Mouse (Mus musculus) lung, adult 2 months (tissue): ENCODE results near the gene Arhgap44. TPM values are rescaled to one million over a fixed set of nuclear protein-coding genes. Genes with fewer than 3 reads are reported as not detected.

Experiments
- DNase-seq: peaks from one replicate; pipeline ENCODE4 v3.0.0; 2022
- H3K4me1 ChIP-seq: fragments of 200-500 bp; 2 replicates; pipeline ENCODE4 v1.6.1; 2011; ENCODE audit warnings: low read length; ENCODE audit not compliant: control insufficient read depth, insufficient read depth
- H3K4me3 ChIP-seq: fragments of 200-500 bp; replicated peaks from 2 replicates; pipeline ENCODE3; 2011; ENCODE audit warnings: low read depth, mild to moderate bottlenecking, control low read depth, low read length; ENCODE audit errors: extremely low read depth
- CTCF ChIP-seq: fragments of 200-500 bp; IDR thresholded peaks from 2 replicates; pipeline ENCODE4 v1.5.1; 2011; ENCODE audit warnings: mild to moderate bottlenecking, low read length, control low read depth; ENCODE audit not compliant: insufficient read depth
- POLR2A ChIP-seq: fragments of 200-500 bp; IDR thresholded peaks from 2 replicates; pipeline ENCODE4 v1.6.1; 2011; ENCODE audit warnings: low read depth, mild to moderate bottlenecking, control low read depth, low read length, borderline replicate concordance; ENCODE audit errors: extremely low read depth
- WGBS: fragments of 180-500 bp; shearing (Covaris S2); methylation state at CpG from one replicate; pipeline ENCODE4 v1.1.7; 2018; 5-methylcytosine and 5-hydroxymethylcytosine counted together
- polyA plus RNA-seq: library from polyadenylated mRNA; depleted of rRNA; stranded (reverse); fragments of >200 nt; gene quantifications from 2 replicates; pipeline ENCODE4 v1.2.3, GENCODE M21; 2012

The Arhgap44 gene
- polyA plus RNA-seq, 1 experiment, result 32.6 TPM

DNA sequence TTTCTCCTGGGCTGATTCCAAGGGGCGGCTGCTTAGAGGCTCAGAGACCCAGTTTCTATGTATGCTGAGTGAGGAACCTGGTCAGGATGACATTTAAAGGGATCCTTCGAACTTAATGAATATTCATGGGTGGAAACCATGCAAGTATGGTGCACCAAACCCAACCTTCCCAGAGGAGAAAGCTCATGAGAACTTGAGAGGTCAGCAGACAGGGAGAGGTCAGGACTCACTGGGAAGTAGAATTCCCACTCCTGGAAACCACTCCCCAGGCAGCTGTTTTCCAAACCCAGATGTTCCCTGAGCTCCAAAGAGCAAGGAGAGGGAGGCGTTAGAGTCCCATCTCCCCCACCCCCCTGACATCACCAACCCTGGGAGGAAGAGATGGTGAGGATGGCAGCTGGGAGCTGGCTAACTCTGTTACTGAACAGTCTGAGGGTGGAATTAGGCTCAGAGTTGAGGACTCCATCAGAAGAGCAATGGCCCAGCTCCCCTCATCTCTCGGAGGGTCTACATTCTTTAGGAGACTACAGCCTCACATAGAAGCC lies 65.2 kb downstream of the Arhgap44 start:
- Histone ChIP-seq H3K4me1 (0 out of 2 replicates have a peak, but pooled peaks cover 2% of the 10 kb centered on the region), H3K4me3 (no peak overlapping the region)
- TF ChIP-seq POLR2A, result no peak
- TF ChIP-seq CTCF, result no peak
- no peak for DNase-seq
- 75% methylated on average over 4 of the region's 4 CpGs for WGBS

- TF ChIP-seq POLR2A, result no peak
- no peak for TF ChIP-seq CTCF
- H3K4me1 ChIP-seq, result 0 out of 2 replicates have a peak, but pooled peaks cover 2% of the 10 kb centered on the region
- H3K4me3 ChIP-seq, result no peak overlapping the region
- no peak for DNase-seq
- WGBS, result 78% methylated on average over 5 of the region's 5 CpGs
Measured at GRCm38 (mm10) chr11:65096866-65097265, 65.9 kb downstream of the Arhgap44 start.

GRCm38 (mm10) chr11:65092851-65093250 lies 69.9 kb downstream of the Arhgap44 start:
- WGBS, result 51% methylated on average over 8 of the region's 8 CpGs

DNA sequence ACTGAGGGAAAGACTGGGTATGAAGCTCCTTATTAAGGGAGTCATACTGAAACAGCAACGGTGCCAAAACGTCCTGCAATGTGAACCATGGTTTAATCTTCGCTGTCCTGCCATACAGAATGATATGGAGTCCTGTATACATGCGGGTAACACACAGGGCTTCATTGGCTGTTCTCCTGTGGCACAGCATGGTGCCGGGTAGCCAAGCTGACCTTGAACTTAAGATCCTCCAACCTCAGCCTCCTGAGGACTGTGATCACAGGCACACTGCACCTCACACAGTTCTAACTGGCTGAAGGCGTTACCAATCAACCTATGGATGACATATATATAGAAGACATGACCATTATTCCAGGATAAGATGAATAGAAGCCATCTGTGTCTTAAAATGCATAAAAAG lies 72.4 kb downstream of the Arhgap44 start:
- 89% methylated on average over 6 of the region's 6 CpGs for WGBS
- TF ChIP-seq CTCF, result no peak
- H3K4me3 ChIP-seq, result no peak overlapping the region
- H3K4me1 ChIP-seq, result peaks cover 5% of the 10 kb centered on the region; the same call in 1 of the 2 replicates
- DNase-seq, result no peak

More at GRCm38 (mm10) chr11:65092851-65093250, 69.9 kb downstream of the Arhgap44 start:
- Histone ChIP-seq H3K4me1 (peaks cover 5% of the 10 kb centered on the region; the same call in 1 of the 2 replicates), H3K4me3 (no peak overlapping the region)
- no peak for TF ChIP-seq CTCF
- TF ChIP-seq POLR2A, result no peak
- no peak for DNase-seq

DNA sequence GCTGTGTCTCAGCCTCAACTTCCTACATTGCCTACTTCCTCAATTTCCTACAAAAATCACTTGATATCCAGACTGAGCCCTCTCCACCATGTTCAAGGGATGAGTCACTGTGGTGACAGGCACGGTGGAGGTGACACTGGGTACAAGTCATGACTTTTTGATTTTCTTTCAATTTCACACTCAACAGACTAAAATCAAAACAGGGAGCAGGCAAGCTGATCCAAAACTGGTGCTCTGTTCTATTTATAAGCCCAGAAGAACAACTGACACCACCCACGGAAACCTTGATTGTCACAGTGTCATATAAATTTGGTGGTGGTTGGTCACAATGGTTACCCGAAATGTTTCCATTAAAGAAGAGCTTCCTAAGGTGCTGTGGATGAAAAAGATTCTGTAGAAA lies 72.8 kb downstream of the Arhgap44 start:
- WGBS, result 77% methylated on average over 3 of the region's 3 CpGs
- Histone ChIP-seq H3K4me1 (peaks cover 5% of the 10 kb centered on the region; the same call in 1 of the 2 replicates), H3K4me3 (no peak overlapping the region)
- DNase-seq, result no peak
- no peak for TF ChIP-seq POLR2A
- TF ChIP-seq CTCF, result no peak

DNA sequence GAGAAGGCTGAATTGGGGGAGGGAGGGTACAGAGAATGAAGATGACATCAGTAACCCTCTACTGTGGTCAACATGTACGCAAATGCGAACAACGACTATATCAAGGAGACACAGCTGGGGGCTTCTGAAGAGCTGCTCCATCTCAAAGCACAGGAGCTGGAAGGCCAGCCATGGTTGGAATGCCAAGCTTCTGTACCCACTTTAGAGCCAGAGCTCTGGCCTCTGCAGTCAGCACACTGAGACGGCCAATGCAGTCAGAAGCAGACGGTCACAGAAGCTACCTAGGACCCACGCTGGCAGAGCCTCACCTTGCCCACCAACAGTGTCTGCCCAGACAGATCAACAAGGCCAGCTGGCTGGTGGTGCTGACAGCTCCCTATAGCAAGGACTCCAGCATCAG lies 73.5 kb downstream of the Arhgap44 start:
- no peak for TF ChIP-seq CTCF
- no peak for TF ChIP-seq POLR2A
- Histone ChIP-seq H3K4me1 (peaks cover 5% of the 10 kb centered on the region; the same call in 1 of the 2 replicates), H3K4me3 (no peak overlapping the region)
- DNase-seq, result no peak
- WGBS, result 69% methylated on average over 6 of the region's 6 CpGs

DNA sequence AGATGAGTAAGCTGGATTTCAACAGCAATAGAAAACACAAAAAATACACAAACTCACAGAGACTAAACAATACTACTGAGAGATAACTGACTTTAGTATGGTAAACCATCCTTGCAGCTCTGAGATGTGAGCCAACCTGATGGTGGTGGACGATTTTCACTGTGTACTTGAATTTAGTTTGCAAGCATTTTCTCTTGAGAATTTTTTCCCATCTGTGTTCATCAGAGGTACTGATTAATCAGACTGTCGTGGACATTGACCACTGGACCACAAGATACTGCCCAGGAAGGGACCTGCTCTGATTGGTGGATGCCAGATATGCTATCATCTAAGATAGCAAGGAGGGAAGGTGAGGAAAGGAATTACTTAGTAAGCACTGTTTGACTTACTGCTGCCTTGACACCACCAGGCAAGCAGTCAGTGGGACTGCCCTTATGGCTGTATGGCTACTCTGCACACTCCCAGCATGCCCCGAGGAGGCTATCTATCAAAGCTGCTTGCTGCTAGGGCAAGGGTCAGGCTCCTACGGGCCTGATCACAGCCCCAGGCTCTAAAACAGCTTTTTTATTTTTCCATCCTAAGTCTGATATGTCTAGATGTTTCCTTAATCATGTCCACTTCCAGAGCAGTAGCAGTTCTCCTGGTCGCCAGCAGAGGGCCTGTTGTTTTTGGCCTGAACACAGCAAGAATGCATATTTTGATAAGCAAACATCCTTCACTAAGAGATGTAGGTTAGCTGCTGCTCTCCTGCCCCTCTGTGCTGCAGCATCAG lies 74.1 kb downstream of the Arhgap44 start:
- peak; percentile 60 for DNase-seq
- H3K4me3 ChIP-seq, result no peak overlapping the region
- TF ChIP-seq CTCF (peak; percentile 74), POLR2A (no peak)
- 32% methylated on average over 5 of the region's 5 CpGs for WGBS
- H3K4me1 ChIP-seq, result peaks cover 5% of the 10 kb centered on the region; the same call in 1 of the 2 replicates

GRCm38 (mm10) chr11:65080761-65081160 lies 82.0 kb downstream of the Arhgap44 start:
- no peaks in the 10 kb centered on the region for H3K4me1 ChIP-seq
- DNase-seq, result no peak
- no peak overlapping the region for H3K4me3 ChIP-seq
- no peak for TF ChIP-seq CTCF
- TF ChIP-seq POLR2A, result no peak
- 76% methylated on average over 8 of the region's 8 CpGs for WGBS

- WGBS, result 71% methylated on average over 3 of the region's 3 CpGs
- Histone ChIP-seq H3K4me1 (no peaks in the 10 kb centered on the region), H3K4me3 (no peak overlapping the region)
- TF ChIP-seq POLR2A (no peak), CTCF (no peak)
- no peak for DNase-seq
Measured at GRCm38 (mm10) chr11:65080274-65080673, 82.5 kb downstream of the Arhgap44 start.

DNA sequence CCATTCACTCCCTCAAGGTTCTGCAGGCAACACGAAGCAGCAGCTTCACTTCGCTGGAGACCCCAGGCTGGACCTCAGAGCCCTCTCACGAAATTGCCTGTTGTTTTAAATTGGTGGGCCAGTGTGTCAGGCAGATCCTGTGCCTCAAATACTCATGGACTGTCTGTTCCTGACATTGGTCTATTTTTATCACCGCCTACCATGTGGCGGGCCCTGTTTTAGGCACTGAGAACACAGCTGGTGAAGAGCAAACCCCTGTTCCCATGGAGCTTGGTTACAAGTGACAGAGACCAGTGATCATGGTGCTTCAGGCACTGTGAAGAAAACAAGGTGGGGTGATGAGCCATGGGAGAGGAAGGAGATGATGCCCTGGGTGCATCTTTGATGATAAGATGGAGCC lies 93.2 kb downstream of the Arhgap44 start:
- no peak for DNase-seq
- Histone ChIP-seq H3K4me3 (no peak overlapping the region), H3K4me1 (no peaks in the 10 kb centered on the region)
- TF ChIP-seq POLR2A (no peak), CTCF (no peak)
- 77% methylated on average over 5 of the region's 5 CpGs for WGBS
